Mouse (Mus musculus) neural tube, embryonic 11.5 days (tissue): ENCODE measurements around the gene Galnt15. TPM values are rescaled to one million over a fixed set of nuclear protein-coding genes. Genes with fewer than 3 reads are reported as not detected.

ENCODE experiments used
- ATAC-seq: fragments of 200-750 bp; cut with Nextera tagmentation; 2 replicates; pipeline ENCODE4 v1.8.0; 2017; ENCODE audit warnings: moderate number of reproducible peaks, mild to moderate bottlenecking, moderate TSS enrichment, moderate library complexity; ENCODE audit not compliant: insufficient read depth, low FRiP score, low TSS enrichment
- DNase-seq: peaks from one replicate; pipeline ENCODE4 v3.0.0-alpha.2; 2015; ENCODE audit warnings: low spot score
- H3K27ac ChIP-seq: fragments of 300-500 bp; sonication (generic); 2 replicates; pipeline ENCODE4 v1.5.1; 2014; ENCODE audit warnings: low read depth, mild to moderate bottlenecking, low read length
- H3K27me3 ChIP-seq: fragments of 300-500 bp; sonication (generic); 2 replicates; pipeline ENCODE4 v1.6.1; 2014; ENCODE audit warnings: mild to moderate bottlenecking, low read length, mixed read lengths; ENCODE audit not compliant: control insufficient read depth, insufficient read depth
- H3K36me3 ChIP-seq: fragments of 300-500 bp; sonication (generic); 2 replicates; pipeline ENCODE4 v1.6.1; 2014; ENCODE audit warnings: mild to moderate bottlenecking, low read length, moderate library complexity, mixed read lengths; ENCODE audit not compliant: control insufficient read depth, insufficient read depth
- H3K4me1 ChIP-seq: fragments of 300-500 bp; sonication (generic); 2 replicates; pipeline ENCODE4 v1.6.1; 2014; ENCODE audit warnings: low read length, mixed read lengths; ENCODE audit not compliant: control insufficient read depth, insufficient read depth
- H3K4me2 ChIP-seq: fragments of 300-500 bp; sonication (generic); 2 replicates; pipeline ENCODE4 v1.6.1; 2014; ENCODE audit warnings: low read depth, mild to moderate bottlenecking, moderate library complexity
- H3K4me3 ChIP-seq: fragments of 300-500 bp; sonication (generic); 2 replicates; pipeline ENCODE4 v1.5.1; 2014; ENCODE audit warnings: low read depth, low read length
- H3K9ac ChIP-seq: fragments of 300-500 bp; sonication (generic); 2 replicates; pipeline ENCODE4 v1.6.1; 2014; ENCODE audit warnings: mild to moderate bottlenecking, low read length
- H3K9me3 ChIP-seq: fragments of 300-500 bp; sonication (generic); 2 replicates; pipeline ENCODE4 v1.6.1; 2016; ENCODE audit warnings: low read length; ENCODE audit not compliant: control insufficient read depth
- WGBS: fragments of 180-500 bp; shearing (Covaris S2); extraction: QIAGEN DNeasy Blood & Tissue Kit; methylation state at CpG from one replicate; pipeline ENCODE4 v1.1.7; 2014; 5-methylcytosine and 5-hydroxymethylcytosine counted together
- polyA plus RNA-seq: library from polyadenylated mRNA; unstranded; fragments of >200 nt; fragmentation: Nextera tagmentation; extraction: Ambion mirVana; gene quantifications from 2 replicates; pipeline ENCODE4 v1.2.1, GENCODE M21; 2014

Gene Galnt15
- polyA plus RNA-seq, 1 experiment from 2014 or later = 0.11 TPM

DNA sequence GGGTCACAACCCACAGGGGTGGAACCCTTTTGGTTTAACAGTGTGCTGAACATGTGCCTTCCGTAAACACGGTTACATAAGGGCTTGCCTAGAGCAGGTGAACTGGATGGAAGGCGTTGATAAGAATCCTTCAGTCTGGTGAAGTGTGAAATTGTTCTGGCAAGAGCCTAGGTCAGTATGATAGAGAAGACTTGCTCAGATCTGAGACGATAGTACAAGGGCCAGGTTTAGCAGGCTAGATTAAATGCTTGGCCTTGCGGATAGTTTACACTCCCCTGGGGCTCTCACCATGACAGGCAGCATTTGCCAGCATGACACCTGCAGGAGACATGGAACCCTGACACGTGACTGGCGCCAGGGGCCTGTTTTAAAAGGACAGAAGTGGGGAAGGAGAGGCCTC, 76.9 kb downstream of the Galnt15 start:
- 63% methylated on average over 7 of the region's 7 CpGs for WGBS
- DNase-seq (no peak), ATAC-seq (no peak)
- no peaks in the 10 kb centered on the region for H3K9me3 ChIP-seq
- no peaks in the 10 kb centered on the region for H3K27me3 ChIP-seq
- H3K4me3 ChIP-seq = no peak overlapping the region
- no peaks in the 10 kb centered on the region for H3K4me1 ChIP-seq
- no peak overlapping the region for H3K4me2 ChIP-seq
- H3K9ac ChIP-seq = no peak overlapping the region
- no peaks in the 10 kb centered on the region for H3K36me3 ChIP-seq
- H3K27ac ChIP-seq = no peak overlapping the region

DNA sequence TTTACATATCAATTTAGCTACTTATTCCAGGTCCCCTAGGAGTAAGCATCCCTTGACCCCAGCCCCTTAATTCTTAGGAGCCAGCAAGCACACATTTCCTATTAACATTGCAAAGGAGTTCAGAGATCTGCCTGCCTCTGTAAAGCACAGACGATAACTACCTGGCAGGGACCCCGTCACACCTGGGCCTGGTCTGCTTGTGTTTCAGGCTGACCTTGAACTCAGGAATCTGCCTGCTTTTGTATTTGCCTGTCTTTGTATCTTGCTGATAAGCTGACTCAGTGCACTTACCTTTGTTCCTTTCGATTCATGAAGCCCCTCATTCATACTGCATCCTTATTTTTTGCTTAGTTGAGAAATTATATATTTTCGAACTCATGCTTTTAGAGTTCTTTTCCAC, 78.1 kb downstream of the Galnt15 start:
- H3K4me1 ChIP-seq = no peaks in the 10 kb centered on the region
- ATAC-seq = no peak
- H3K9ac ChIP-seq = no peak overlapping the region
- no peak for DNase-seq
- no peak overlapping the region for H3K4me2 ChIP-seq
- WGBS = 83% methylated on average over 4 of the region's 4 CpGs
- H3K27ac ChIP-seq = no peak overlapping the region
- H3K4me3 ChIP-seq = no peak overlapping the region
- H3K27me3 ChIP-seq = no peaks in the 10 kb centered on the region
- no peaks in the 10 kb centered on the region for H3K9me3 ChIP-seq
- no peaks in the 10 kb centered on the region for H3K36me3 ChIP-seq

Other genes starting within 250 kb of the Galnt15 start
- gene Ankrd28, start 198.3 kb upstream of the Galnt15 start, polyA plus RNA-seq = 10.2 and 10.5 TPM in 2 replicates
- gene Oxnad1, start 56.4 kb downstream of the Galnt15 start, polyA plus RNA-seq = 20.4 and 23.0 TPM in 2 replicates
- 82.4 and 88.7 TPM in 2 replicates for gene Dph3, start 56.7 kb downstream of the Galnt15 start, polyA plus RNA-seq
- gene Msmb, start 113.0 kb downstream of the Galnt15 start, polyA plus RNA-seq = not detected in 2 replicates
- 97.2 and 106 TPM in 2 replicates for gene Ncoa4, start 130.9 kb downstream of the Galnt15 start, polyA plus RNA-seq
- 303 and 304 TPM in 2 replicates for gene Timm23, start 172.9 kb downstream of the Galnt15 start, polyA plus RNA-seq
- gene Parg, start 173.0 kb downstream of the Galnt15 start, polyA plus RNA-seq = 65.4 and 69.5 TPM in 2 replicates